ENCODE assay signal across 9 mouse cellular contexts in genomic region chr6:52861186-52861820, GRCm38 (mm10).
DNase-seq lines count a peak whose midpoint lies in the region; ATAC-seq lines count a peak whose summit lies in the region.
"Had no signal": no experiment of that assay in that cellular context is flagged by ENCODE, and none has a peak within 500 bp of the region (broad histone marks: within the 10 kb centered on the region; RNA-seq: fewer than 3 reads in every experiment).

No protein-coding gene starts in this region.

- H3K36me3 ChIP-seq in heart, embryonic 11.5 days (ENCODE audit: control insufficient read depth, insufficient read depth, low read length), result no peaks in the 10 kb centered on the region
- no peaks in the 10 kb centered on the region for H3K36me3 ChIP-seq in embryonic facial prominence, embryonic 10.5 days (replicated peaks)
- H3K36me3 ChIP-seq in stomach, embryonic 15.5 days, result no peaks in the 10 kb centered on the region

- peaks cover 30% of the 10 kb centered on the region for H3K4me1 ChIP-seq in heart, embryonic 11.5 days (ENCODE audit: control insufficient read depth, insufficient read depth, low read length)
- H3K4me1 ChIP-seq in embryonic facial prominence, embryonic 10.5 days, result peaks cover 62% of the 10 kb centered on the region
- peaks cover 24% of the 10 kb centered on the region; the same call in 1 of the 2 replicates for H3K4me1 ChIP-seq in stomach, embryonic 15.5 days

- DNase-seq in heart, postnatal 25 days (ENCODE audit: low spot score), result no peak
- DNase-seq in adrenal gland, postnatal 25 days, result peak; percentile 17
- DNase-seq in embryonic facial prominence, embryonic 10.5 days (ENCODE audit: low spot score), result no peak
- peak; percentile 29 to 43 for DNase-seq in layer of hippocampus, postnatal 36 days
- no peak for DNase-seq in gastrocnemius, adult 8-10 months (ENCODE audit: low spot score in 2 of 2)
- no peak for DNase-seq in thymus, postnatal 4 days

- intact Hi-C loops in heart, postnatal 25 days (cut with DNase I), result no loop called here

- 0 out of 2 replicates have a peak overlapping the region, but pooled peaks have one; percentile 41 for H3K27ac ChIP-seq in heart, embryonic 11.5 days (ENCODE audit: low read depth, low read length)
- H3K27ac ChIP-seq in embryonic facial prominence, embryonic 10.5 days (replicated peaks), result peak overlapping the region; percentile 73
- H3K27ac ChIP-seq in stomach, embryonic 15.5 days, result peak overlapping the region; percentile 75

- ATAC-seq in heart, embryonic 11.5 days (replicated peaks; ENCODE audit: insufficient number of reproducible peaks, low FRiP score, low TSS enrichment), result no peak
- no peak for ATAC-seq in stomach, embryonic 15.5 days (ENCODE audit: insufficient read depth, low FRiP score, low read depth)

- no peaks in the 10 kb centered on the region for H3K9me3 ChIP-seq in heart, embryonic 11.5 days (replicated peaks; ENCODE audit: control insufficient read depth, low read length)
- no peaks in the 10 kb centered on the region for H3K9me3 ChIP-seq in embryonic facial prominence, embryonic 10.5 days
- no peaks in the 10 kb centered on the region for H3K9me3 ChIP-seq in stomach, embryonic 15.5 days

- H3K4me2 ChIP-seq in heart, embryonic 11.5 days, result no peak overlapping the region
- H3K4me2 ChIP-seq in stomach, embryonic 15.5 days, result no peak overlapping the region

- WGBS in heart, embryonic 11.5 days (ENCODE audit: insufficient replicate concordance), result 75% methylated on average over 9 of the region's 9 CpGs
- WGBS in embryonic facial prominence, embryonic 10.5 days, result 81% methylated on average over 9 of the region's 9 CpGs
- 63% methylated on average over 9 of the region's 9 CpGs for WGBS in stomach, embryonic 15.5 days

- H3K9ac ChIP-seq in heart, embryonic 11.5 days (ENCODE audit: low read depth, low read length), result no peak overlapping the region
- H3K9ac ChIP-seq in stomach, embryonic 15.5 days, result no peak overlapping the region

- no peaks in the 10 kb centered on the region for H3K27me3 ChIP-seq in heart, embryonic 11.5 days (ENCODE audit: control insufficient read depth, insufficient read depth, low read length)
- peaks cover 9% of the 10 kb centered on the region; the same call in 1 of the 2 replicates for H3K27me3 ChIP-seq in embryonic facial prominence, embryonic 10.5 days (replicated peaks; ENCODE audit: low read depth, poor library complexity, severe bottlenecking)
- H3K27me3 ChIP-seq in stomach, embryonic 15.5 days (replicated peaks), result no peaks in the 10 kb centered on the region

- H3K4me3 ChIP-seq in heart, embryonic 11.5 days (ENCODE audit: low read depth, low read length), result no peak overlapping the region
- no peak overlapping the region for H3K4me3 ChIP-seq in embryonic facial prominence, embryonic 10.5 days
- H3K4me3 ChIP-seq in stomach, embryonic 15.5 days (replicated peaks), result no peak overlapping the region
- H3K4me3 ChIP-seq: myocyte had no signal

Comparison
In these comparisons a context has a peak if more than half of its experiments do, and no peak if none do; other contexts are left out.
1. DNase-seq: peak in adrenal gland, postnatal 25 days (single experiment) and layer of hippocampus, postnatal 36 days (2 of 2); none in heart, postnatal 25 days (single experiment), embryonic facial prominence, embryonic 10.5 days (single experiment), gastrocnemius, adult 8-10 months (0 of 2) and thymus, postnatal 4 days (single experiment).
2. Peak in every context shown above with its lines, with median percentiles within 50 percentile points of each other: H3K27ac ChIP-seq.